Mouse (Mus musculus) hindbrain, embryonic 15.5 days (tissue): ENCODE results near the gene Ogfod2. TPM values are rescaled to one million over a fixed set of nuclear protein-coding genes. Genes with fewer than 3 reads are reported as not detected.

Experiments used
- ATAC-seq: fragments of 200-750 bp; cut with Nextera tagmentation; 2 replicates; pipeline ENCODE4 v1.8.0; 2017; ENCODE audit warnings: low read depth, moderate number of reproducible peaks, moderate TSS enrichment; ENCODE audit not compliant: low FRiP score
- H3K27ac ChIP-seq: fragments of 300-500 bp; sonication (generic); replicated peaks from 2 replicates; pipeline ENCODE4 v1.5.1; 2015; ENCODE audit warnings: mild to moderate bottlenecking, inconsistent platforms
- H3K27me3 ChIP-seq: fragments of 300-500 bp; sonication (generic); 2 replicates; pipeline ENCODE4 v1.6.1; 2015; ENCODE audit warnings: control low read depth, inconsistent platforms
- H3K36me3 ChIP-seq: fragments of 300-500 bp; sonication (generic); 2 replicates; pipeline ENCODE4 v1.6.1; 2015; ENCODE audit warnings: control low read depth, inconsistent platforms
- H3K4me1 ChIP-seq: fragments of 300-500 bp; sonication (generic); replicated peaks from 2 replicates; pipeline ENCODE4 v1.6.1; 2015; ENCODE audit warnings: control low read depth, inconsistent platforms
- H3K4me2 ChIP-seq: fragments of 300-500 bp; sonication (generic); 2 replicates; pipeline ENCODE4 v1.6.1; 2015; ENCODE audit warnings: moderate library complexity, mild to moderate bottlenecking, inconsistent platforms
- H3K4me3 ChIP-seq: fragments of 300-500 bp; sonication (generic); 2 replicates; pipeline ENCODE4 v1.5.1; 2015; ENCODE audit warnings: mild to moderate bottlenecking, inconsistent platforms
- H3K9ac ChIP-seq: fragments of 300-500 bp; sonication (generic); 2 replicates; pipeline ENCODE4 v1.6.1; 2015; ENCODE audit warnings: inconsistent platforms
- H3K9me3 ChIP-seq: fragments of 300-500 bp; sonication (generic); 2 replicates; pipeline ENCODE4 v1.6.1; 2016; ENCODE audit warnings: control low read depth, inconsistent platforms
- WGBS: fragments of 180-500 bp; shearing (Covaris S2); methylation state at CpG from one replicate; pipeline ENCODE4 v1.1.7; 2015; 5-methylcytosine and 5-hydroxymethylcytosine counted together
- polyA plus RNA-seq: library from polyadenylated mRNA; unstranded; fragments of >200 nt; fragmentation: Nextera tagmentation; extraction: Ambion mirVana; gene quantifications from 2 replicates; pipeline ENCODE4 v1.2.1, GENCODE M21; 2015

The Ogfod2 gene
- polyA plus RNA-seq, 1 experiment from 2014 or later, result 37.5 TPM

DNA sequence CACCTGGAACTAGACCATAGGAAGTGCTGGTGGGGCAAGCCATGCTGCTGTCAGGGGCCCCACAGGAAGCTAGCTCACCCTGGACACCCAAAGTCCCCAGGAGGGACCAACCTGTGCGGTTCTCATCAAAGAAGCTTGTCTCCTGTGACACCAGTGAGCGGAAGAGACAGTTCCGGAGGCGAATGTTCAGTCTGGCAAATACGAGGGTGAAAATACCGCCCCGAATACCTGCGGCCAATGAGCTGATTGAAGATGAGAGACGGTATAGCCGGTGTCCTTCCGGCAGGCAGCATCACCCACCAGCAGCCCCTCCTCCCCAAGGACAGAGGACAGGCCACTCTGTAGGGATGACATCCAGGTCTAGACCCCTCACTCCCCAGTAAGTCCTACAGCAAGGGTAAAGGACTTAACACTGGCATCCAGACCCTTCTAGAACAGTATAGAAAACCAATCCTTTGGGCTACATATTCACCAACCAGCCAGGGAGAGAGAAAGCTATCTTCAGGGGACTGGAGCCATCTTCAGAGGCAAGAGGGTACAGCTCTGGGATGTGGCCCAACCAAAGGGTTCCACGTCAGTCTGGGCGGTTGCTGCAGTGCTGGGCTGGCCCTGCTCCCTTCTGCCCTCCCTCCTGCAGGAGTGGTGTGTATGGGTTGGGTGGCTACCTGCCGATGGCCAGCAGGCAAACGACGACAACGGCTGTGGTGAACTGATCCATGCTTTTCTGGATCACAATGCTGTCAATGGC is 29.0 kb upstream of the Ogfod2 start:
- Histone ChIP-seq H3K9ac (no peak overlapping the region), H3K4me1 (peaks cover 15% of the 10 kb centered on the region), H3K27ac (no peak overlapping the region), H3K27me3 (no peaks in the 10 kb centered on the region), H3K4me3 (no peak overlapping the region), H3K9me3 (no peaks in the 10 kb centered on the region), H3K36me3 (no peaks in the 10 kb centered on the region), H3K4me2 (no peak overlapping the region)
- ATAC-seq, result no peak
- 91% methylated on average over 17 of the region's 17 CpGs for WGBS

DNA sequence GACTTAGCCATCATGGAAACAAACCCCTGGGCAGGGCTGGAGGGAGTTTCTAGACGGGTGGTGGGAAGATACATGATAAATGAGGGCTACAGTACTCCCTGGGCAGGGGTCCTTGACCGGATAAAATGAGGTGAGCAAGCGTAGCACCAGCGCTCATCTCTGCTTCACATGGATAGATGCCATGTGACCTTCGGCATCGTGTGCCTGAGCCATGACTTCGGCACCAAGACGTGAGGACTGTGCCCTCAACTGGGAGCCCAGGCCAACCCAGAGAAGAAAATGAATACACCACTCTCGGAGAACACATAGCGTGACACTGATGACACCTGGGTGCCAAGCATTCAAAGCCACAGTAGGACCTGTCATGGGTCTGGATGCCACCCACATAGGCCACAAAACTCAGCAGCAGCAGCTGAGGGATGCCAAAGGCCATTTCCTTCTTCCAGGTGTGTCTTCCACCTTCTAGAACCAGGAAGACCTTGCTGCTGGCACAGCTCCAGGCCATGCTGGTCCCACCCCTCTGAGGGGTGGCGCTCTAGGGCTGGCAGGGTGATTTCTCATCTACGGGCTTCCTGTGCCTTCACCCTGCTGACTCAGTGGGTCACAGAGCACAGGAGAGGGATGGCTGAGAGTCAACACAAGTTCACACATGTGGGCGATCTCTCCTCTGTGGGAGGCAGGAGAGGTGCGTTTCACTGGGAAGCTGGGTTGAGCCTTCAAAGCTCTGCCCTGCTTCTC is 28.1 kb upstream of the Ogfod2 start:
- Histone ChIP-seq H3K9ac (no peak overlapping the region), H3K4me1 (peaks cover 7% of the 10 kb centered on the region; the same call in 1 of the 2 replicates), H3K9me3 (no peaks in the 10 kb centered on the region), H3K36me3 (0 out of 2 replicates have a peak, but pooled peaks cover 2% of the 10 kb centered on the region), H3K4me3 (no peak overlapping the region), H3K27ac (no peak overlapping the region), H3K4me2 (no peak overlapping the region), H3K27me3 (no peaks in the 10 kb centered on the region)
- WGBS, result 85% methylated on average over 14 of the region's 14 CpGs
- no peak for ATAC-seq

DNA sequence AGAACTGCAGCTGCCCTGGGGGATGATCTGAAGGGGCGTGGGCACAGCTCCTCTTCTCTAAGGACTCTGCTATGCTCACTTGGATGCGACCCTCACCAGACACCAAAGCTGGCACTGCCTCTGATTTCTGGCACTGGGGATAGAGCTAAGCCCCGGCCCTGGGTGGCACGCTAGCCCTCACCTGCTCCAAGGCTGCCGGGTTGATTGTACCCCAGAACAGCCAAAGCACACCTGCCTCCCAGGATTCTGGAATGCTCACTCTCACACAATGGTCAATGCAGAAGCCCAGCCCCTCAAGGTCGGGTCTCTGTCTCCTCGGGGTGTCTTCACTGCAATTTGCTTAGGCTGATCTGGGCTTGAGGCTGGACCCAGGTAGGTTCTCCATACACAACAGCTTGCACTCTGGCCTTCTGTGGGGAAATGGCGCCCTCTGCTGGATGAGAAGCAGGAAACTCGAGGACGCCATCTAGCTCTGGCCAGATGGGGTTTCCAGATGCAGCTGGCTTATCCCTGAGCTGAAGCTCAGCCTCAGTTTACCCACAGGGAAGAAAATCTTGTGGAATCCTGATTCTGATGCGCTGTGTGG is 27.4 kb upstream of the Ogfod2 start:
- no peaks in the 10 kb centered on the region for H3K27me3 ChIP-seq
- WGBS, result 37% methylated on average over 11 of the region's 11 CpGs
- peaks cover 3% of the 10 kb centered on the region; the same call in 1 of the 2 replicates for H3K4me1 ChIP-seq
- no peak for ATAC-seq
- H3K4me3 ChIP-seq, result no peak overlapping the region
- H3K36me3 ChIP-seq, result 0 out of 2 replicates have a peak, but pooled peaks cover 2% of the 10 kb centered on the region
- H3K9ac ChIP-seq, result no peak overlapping the region
- no peak overlapping the region for H3K4me2 ChIP-seq
- no peaks in the 10 kb centered on the region for H3K9me3 ChIP-seq
- no peak overlapping the region for H3K27ac ChIP-seq

DNA sequence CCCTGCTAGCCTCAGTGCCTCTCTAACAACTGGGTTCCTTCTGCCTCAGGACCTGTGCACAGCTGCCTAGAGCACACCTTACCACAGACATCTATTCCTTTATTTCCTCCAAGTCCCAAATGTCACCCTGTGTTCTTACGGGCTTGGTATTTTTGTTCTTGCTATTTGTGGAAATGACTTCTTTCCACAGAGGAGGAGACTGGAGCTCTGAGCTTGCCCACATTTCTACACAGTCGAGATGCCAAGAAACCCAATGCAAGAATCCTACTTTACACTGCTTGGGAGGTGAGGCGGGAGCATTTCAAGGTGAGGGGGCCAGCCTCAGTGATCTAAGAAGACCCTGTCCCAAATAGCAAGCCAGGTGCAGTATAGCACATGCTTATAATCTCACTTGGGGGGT is 26.6 kb upstream of the Ogfod2 start:
- H3K4me1 ChIP-seq, result 0 out of 2 replicates have a peak, but pooled peaks cover 3% of the 10 kb centered on the region
- no peak overlapping the region for H3K4me3 ChIP-seq
- no peak overlapping the region for H3K4me2 ChIP-seq
- 77% methylated on average over 3 of the region's 3 CpGs for WGBS
- 0 out of 2 replicates have a peak, but pooled peaks cover 2% of the 10 kb centered on the region for H3K36me3 ChIP-seq
- no peaks in the 10 kb centered on the region for H3K9me3 ChIP-seq
- no peak overlapping the region for H3K9ac ChIP-seq
- no peak overlapping the region for H3K27ac ChIP-seq
- no peak for ATAC-seq
- no peaks in the 10 kb centered on the region for H3K27me3 ChIP-seq

DNA sequence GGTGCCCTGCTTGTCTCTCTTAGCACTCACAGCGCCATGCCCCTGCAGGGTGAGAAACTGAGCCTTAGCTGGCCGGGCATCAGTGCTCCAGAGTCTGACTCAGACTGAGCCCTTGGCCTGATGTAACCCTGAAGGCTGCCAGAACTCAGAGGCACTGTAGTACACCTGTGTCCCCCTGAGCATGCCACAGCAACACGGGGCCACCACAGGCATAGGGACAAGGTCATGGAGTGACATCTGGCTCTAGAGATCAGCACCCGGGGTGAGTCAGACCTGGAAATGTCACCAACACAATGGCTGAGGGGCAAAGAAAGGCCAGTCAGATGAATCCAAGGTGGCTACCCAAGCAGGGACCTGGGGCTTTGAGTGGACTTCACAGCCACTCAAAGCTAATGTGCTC is 25.2 kb upstream of the Ogfod2 start:
- Histone ChIP-seq H3K9ac (no peak overlapping the region), H3K36me3 (0 out of 2 replicates have a peak, but pooled peaks cover 2% of the 10 kb centered on the region), H3K4me3 (no peak overlapping the region), H3K4me1 (0 out of 2 replicates have a peak, but pooled peaks cover 3% of the 10 kb centered on the region), H3K4me2 (no peak overlapping the region), H3K9me3 (no peaks in the 10 kb centered on the region), H3K27ac (no peak overlapping the region), H3K27me3 (no peaks in the 10 kb centered on the region)
- no peak for ATAC-seq
- 90% methylated on average over 4 of the region's 4 CpGs for whole genome bisulfite sequencing

DNA sequence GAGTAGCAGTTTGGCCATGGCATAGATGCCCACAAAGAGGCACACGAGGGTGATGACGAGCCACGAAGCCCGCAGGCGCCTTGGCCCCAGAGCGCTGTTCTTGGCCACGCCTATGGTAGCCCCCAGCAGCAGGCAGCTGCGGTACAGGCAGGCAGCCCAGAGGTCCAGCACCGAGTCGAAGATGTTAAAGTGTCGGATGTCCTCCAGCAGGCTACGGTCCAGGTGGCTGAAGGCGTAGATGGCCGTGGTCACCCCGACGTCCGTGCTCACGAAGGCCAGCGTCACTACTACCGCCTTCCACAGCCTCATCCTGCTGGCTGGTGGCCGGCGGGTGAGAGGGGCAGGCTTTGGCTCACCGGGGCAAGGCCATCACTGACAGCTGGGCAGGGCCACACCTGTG is 22.2 kb upstream of the Ogfod2 start:
- WGBS, result 87% methylated on average over 23 of the region's 23 CpGs
- peaks cover 6% of the 10 kb centered on the region for H3K4me1 ChIP-seq
- no peak overlapping the region for H3K4me3 ChIP-seq
- no peak for ATAC-seq
- no peaks in the 10 kb centered on the region for H3K27me3 ChIP-seq
- no peak overlapping the region for H3K27ac ChIP-seq
- H3K36me3 ChIP-seq, result 0 out of 2 replicates have a peak, but pooled peaks cover 2% of the 10 kb centered on the region
- no peaks in the 10 kb centered on the region for H3K9me3 ChIP-seq
- no peak overlapping the region for H3K4me2 ChIP-seq
- no peak overlapping the region for H3K9ac ChIP-seq

DNA sequence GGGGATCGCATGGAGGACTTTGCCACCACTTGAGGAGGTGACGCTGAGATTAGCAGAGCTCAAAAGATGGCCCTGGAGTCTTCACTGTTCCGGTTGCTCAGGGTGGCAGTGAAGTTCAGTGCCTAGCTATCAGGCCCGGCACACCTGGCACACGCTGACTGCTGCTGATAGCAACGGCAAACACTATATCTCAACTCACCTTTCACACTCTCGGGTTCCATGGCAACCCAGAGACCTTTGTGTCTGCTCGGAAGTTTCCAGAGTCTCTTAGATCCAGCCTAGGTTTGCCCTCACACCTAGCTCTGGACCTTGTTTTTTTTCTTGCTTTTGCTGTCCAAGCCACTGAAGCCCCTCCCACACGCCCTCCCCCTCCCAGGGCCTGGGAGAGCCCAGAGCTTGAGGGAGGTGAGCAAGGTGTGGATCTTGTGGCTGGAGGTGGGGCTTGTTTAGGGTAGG is 20.1 kb upstream of the Ogfod2 start:
- peaks cover 13% of the 10 kb centered on the region for H3K4me1 ChIP-seq
- no peak overlapping the region for H3K4me3 ChIP-seq
- H3K9me3 ChIP-seq, result no peaks in the 10 kb centered on the region
- no peak overlapping the region for H3K27ac ChIP-seq
- H3K36me3 ChIP-seq, result 0 out of 2 replicates have a peak, but pooled peaks cover 2% of the 10 kb centered on the region
- no peak overlapping the region for H3K4me2 ChIP-seq
- WGBS, result 71% methylated on average over 9 of the region's 9 CpGs
- H3K9ac ChIP-seq, result no peak overlapping the region
- ATAC-seq, result no peak
- no peaks in the 10 kb centered on the region for H3K27me3 ChIP-seq

DNA sequence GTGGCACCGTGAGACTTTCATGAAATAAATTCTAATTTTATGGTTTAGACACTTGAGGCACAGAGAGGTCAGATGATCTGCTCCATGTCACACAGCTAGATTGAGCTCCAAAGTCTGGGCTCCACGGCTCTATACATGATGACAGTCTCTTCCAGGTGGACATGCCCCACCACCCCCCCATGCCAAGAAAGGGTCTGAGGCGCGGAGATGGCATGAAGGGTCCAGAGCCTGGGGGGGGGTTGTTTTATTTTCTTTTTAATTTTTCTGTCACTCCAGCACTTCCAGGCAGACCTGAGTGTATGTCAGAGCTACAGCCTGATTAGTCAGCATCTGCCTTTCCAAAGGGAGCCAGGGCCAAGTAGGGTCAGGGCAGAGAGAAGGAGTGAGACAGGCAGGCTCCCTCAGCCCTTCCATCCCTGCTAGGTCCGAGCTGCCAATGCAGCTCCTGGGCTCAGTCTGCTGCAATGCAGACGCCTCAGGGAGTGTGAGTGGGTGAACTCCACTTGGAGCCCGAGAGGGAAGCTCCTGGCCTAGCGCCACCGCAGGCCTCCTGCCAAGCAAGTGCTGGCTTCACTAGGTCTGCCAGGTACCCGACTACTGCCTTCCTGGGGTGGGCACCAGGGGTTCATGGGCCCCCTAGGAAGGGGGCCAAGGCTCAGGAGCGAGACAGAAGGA is 18.8 kb upstream of the Ogfod2 start:
- Histone ChIP-seq H3K27ac (no peak overlapping the region), H3K4me3 (no peak overlapping the region), H3K9ac (no peak overlapping the region), H3K4me1 (peaks cover 13% of the 10 kb centered on the region), H3K27me3 (no peaks in the 10 kb centered on the region), H3K36me3 (0 out of 2 replicates have a peak, but pooled peaks cover 2% of the 10 kb centered on the region), H3K9me3 (no peaks in the 10 kb centered on the region), H3K4me2 (no peak overlapping the region)
- no peak for ATAC-seq
- WGBS, result 74% methylated on average over 11 of the region's 11 CpGs

DNA sequence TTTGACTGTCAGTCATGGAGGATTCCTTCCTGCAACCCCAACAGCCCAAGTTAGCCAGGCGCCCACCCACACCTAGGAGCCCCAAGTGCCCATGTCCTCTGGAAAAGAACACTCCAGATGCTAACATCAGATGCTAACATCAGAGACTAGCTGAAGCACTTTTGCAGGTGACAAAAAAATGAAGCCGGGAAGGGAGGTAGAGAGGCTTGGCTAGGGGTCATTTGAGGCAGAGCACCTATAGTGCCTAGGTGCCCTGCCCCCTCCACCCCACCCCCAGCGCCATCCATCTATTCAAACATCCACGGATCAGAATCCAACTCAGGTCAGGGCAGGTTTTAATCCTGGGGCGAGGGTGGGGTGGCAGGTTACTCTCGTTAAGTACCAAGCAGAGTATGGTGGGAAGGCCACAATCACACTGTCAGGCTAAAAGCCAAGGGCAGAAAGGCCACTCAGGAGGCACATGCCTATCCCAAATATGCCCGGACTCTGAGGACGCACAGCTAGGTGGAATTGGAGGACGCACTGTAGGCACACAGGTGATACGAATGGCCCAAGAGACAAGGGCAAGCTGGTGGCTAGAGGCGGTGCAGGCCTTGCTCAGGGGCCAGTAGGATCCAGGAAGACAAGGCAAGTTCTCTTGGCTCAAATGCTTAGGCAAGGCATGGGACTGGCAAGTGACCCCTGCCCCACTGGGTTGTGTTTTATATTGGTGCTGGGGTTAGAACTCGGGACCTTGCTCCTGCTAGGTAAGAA is 18.1 kb upstream of the Ogfod2 start:
- no peaks in the 10 kb centered on the region for H3K27me3 ChIP-seq
- no peak overlapping the region for H3K4me3 ChIP-seq
- H3K4me2 ChIP-seq, result peak overlapping the region; percentile 63
- peaks cover 13% of the 10 kb centered on the region for H3K4me1 ChIP-seq
- WGBS, result 91% methylated on average over 12 of the region's 12 CpGs
- H3K27ac ChIP-seq, result no peak overlapping the region
- H3K9ac ChIP-seq, result no peak overlapping the region
- ATAC-seq, result no peak
- H3K36me3 ChIP-seq, result no peaks in the 10 kb centered on the region
- no peaks in the 10 kb centered on the region for H3K9me3 ChIP-seq

DNA sequence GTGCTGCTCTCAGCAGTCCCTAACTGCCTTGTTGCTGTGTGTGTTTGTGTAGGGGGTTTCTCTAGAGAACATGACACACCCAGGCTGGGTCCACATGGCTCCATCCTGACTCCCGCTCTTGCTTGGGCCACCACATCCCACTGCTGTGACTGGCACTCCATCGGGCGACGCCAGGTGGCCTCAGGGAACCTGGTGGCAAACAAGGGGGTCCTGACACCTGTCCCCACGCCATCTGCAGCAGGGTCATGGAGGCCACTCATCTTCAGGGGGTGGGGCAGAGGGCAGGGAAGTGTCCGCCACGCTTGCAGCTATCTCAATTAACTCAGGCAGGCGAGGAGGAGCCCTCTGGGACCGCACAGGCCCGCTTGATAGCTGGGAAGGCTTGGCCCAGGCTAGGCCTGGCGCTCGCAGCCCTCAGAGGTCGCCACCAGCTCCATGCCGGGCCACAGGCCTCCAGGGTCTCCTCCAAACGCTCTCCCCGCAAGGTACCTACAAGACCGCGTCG is 17.0 kb upstream of the Ogfod2 start:
- H3K4me3 ChIP-seq, result peak overlapping the region; percentile 60
- H3K4me2 ChIP-seq, result peak overlapping the region; percentile 63
- no peaks in the 10 kb centered on the region for H3K36me3 ChIP-seq
- H3K4me1 ChIP-seq, result peaks cover 13% of the 10 kb centered on the region
- peak; percentile 69 for ATAC-seq
- H3K9me3 ChIP-seq, result no peaks in the 10 kb centered on the region
- H3K27ac ChIP-seq, result peak overlapping the region; percentile 51; the same call in 1 of the 2 replicates
- H3K27me3 ChIP-seq, result no peaks in the 10 kb centered on the region
- 10% methylated on average over 19 of the region's 19 CpGs for WGBS
- H3K9ac ChIP-seq, result peak overlapping the region; percentile 63
